Mouse (Mus musculus): ENCODE results near the gene Psap.

GRCm38 (mm10) chr10:60286546-60286945 is 9.1 kb downstream of the Psap start:
- TF ChIP-seq CTCF (IDR thresholded peaks at IDR 0.05; ENCODE audit: extremely low read depth, insufficient read length, insufficient replicate concordance, low read depth, low read length) (no peak), POLR2A (IDR thresholded peaks at IDR 0.05; ENCODE audit: low read depth, low read length) (no peak)
